Mouse (Mus musculus) layer of hippocampus, postnatal 25 days (tissue): ENCODE data around the gene Ralb. TPM values are rescaled to one million over a fixed set of nuclear protein-coding genes. Genes with fewer than 3 reads are reported as not detected.

ENCODE experiments used
- total RNA-seq, 2 experiments: library from RNA; stranded (reverse); gene quantifications; 2 replicates each; pipeline ENCODE4 v1.2.3; 2021

The Ralb gene
- total RNA-seq, 2 experiments from 2014 or later: 21.4 to 23.5 TPM

Other genes with a start within 250 kb of the Ralb start
- 1 to 10 TPM; 8.6 to 8.7 TPM for gene Inhbb, start 82.5 kb downstream of the Ralb start, total RNA-seq
- gene Tmem185b, start 21.4 kb upstream of the Ralb start, total RNA-seq: 10 to 100 TPM; 15.3 to 15.4 TPM
- gene Epb41l5, start 144.2 kb upstream of the Ralb start, total RNA-seq: 1 to 10 TPM; 4.9 to 5.5 TPM